Mouse (Mus musculus) spleen, postnatal 36 days (tissue): ENCODE results near the gene Fsd1l.

Experiments used
- DNase-seq, 2 experiments: peaks; one replicate each; pipeline ENCODE4 v3.0.0; 2022; ENCODE audit warnings: low spot score in 2 of 2, mixed read lengths in 1 of 2

Fsd1l gene

DNA sequence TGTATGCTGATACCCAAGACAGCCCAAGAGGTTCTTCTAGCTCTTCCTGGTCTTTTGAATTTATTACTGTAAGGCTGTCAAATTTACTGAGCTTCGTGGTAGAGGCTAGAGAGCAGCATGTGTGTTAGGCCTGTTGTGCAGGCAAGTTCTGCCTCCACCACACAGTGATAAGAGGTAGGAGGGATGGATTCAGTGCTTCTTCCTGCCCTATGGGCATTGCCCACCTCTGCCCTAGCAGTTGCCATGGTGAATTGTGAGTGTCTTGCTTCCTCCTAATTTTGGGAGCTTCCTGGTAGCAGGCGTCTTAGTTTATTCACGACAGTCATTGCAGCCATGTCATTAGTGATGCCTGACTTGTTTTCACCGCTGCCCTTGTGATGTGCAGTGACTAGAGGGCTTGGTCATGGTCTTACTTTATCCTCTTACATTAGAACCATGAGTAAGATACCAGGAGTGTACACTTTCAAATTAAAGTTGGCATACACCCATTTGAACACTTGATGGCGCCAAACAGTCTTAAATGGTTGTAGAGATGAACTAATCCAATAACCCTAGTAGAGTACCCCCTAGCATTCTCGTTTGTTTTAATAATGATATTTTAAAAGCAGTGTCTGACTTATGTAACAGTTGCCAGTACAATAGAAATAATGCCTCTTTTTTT is 107.8 kb downstream of the Fsd1l start:
- DNase-seq = peak; percentile 26 to 40

DNA sequence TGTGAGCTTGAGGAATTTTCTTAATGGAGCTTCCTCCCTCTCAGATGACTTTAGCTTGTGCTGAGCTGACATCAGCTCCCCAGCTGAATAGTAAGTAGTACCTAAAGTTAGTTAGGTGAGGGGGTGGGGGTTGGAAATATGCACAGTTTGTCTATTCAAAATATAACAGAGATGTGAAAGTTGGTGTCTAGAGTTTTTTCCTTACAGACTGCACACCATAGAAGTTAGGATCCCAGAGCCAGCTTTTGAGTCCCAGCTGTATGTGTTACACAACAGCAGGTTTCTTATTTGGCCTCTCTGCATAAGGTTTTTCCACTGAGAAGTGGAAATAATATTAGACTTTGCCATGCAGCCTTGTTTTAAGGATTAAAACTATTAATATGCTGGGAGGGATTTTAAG is 118.6 kb downstream of the Fsd1l start:
- DNase-seq = no peak

- DNase-seq = no peak
Measured at GRCm38 (mm10) chr4:53750391-53751120, 119.3 kb downstream of the Fsd1l start.
